Mouse (Mus musculus) bone marrow, adult 2 months (tissue): ENCODE measurements around the gene Pih1d1.

ENCODE experiments used
- CTCF ChIP-seq: fragments of 200-500 bp; IDR thresholded peaks from 2 replicates; pipeline ENCODE4 v1.5.1; 2011; ENCODE audit warnings: low read length, control low read depth; ENCODE audit not compliant: control insufficient read depth, insufficient read depth
- POLR2A ChIP-seq: fragments of 200-500 bp; IDR thresholded peaks from 2 replicates; pipeline ENCODE4 v1.6.1; 2011; ENCODE audit warnings: low read depth, mild to moderate bottlenecking, control low read depth, low read length, borderline replicate concordance; ENCODE audit not compliant: control insufficient read depth

GRCm38 (mm10) chr7:45141319-45141718 lies 12.8 kb upstream of the Pih1d1 start:
- TF ChIP-seq CTCF: no peak
- no peak for TF ChIP-seq POLR2A
